ENCODE assay signal across 8 mouse cellular contexts in the genomic region with DNA sequence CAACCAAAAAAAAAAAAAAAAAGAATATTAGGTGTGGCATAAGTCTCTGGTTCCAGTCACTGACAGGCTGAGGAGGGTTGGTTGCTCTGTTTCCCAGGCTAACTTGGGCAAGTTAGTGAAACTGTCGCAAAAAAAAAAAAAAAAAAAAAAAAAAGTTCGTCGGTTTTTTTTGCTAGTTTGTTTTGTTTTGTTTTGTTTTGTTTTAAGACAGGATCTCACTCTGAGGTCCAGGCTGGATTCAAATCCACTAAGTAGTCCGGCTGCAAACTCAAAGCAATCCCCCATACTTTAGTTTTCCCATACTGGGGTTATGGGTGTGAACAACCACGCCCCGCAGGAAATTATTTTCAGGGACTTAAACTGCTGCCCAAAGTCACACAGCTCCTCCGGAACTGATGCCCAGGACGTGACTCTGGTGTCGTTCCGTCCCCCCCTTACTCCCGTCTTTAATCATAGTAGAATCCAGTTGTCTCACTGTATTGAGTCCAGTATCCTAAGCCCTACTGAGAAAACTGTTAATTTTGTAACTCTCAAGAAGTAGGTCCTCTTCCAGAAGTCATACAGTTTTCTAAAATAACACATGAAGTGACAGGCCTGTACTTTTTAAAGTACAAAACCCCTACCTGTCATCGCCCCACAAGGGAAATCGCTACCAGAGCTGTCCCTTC. TPM values are rescaled to one million over a fixed set of nuclear protein-coding genes. Genes with fewer than 3 reads are reported as not detected.
DNase-seq lines count a peak whose midpoint lies in the region; ATAC-seq and TF ChIP-seq lines count a peak whose summit lies in the region.

No protein-coding gene starts in this region.

- H3K36me3 ChIP-seq in thymus, adult 2 months (ENCODE audit: control insufficient read depth, insufficient read depth, low read length) = no peaks in the 10 kb centered on the region
- H3K36me3 ChIP-seq in kidney, embryonic 14.5 days (ENCODE audit: control insufficient read depth, insufficient read depth, low read length) = peaks cover 8% of the 10 kb centered on the region
- H3K36me3 ChIP-seq in lung, postnatal 0 days (ENCODE audit: insufficient read depth, low read length) = peaks cover 12% of the 10 kb centered on the region; the same call in 1 of the 2 replicates

- no peak for DNase-seq in thymus, adult 2 months
- no peak for DNase-seq in thymus, postnatal 0 days (ENCODE audit: low spot score)
- peak; percentile 79 for DNase-seq in lung, postnatal 0 days (ENCODE audit: low spot score)
- DNase-seq in thymus, postnatal 14 days = peak; percentile 54
- DNase-seq in cerebellum, postnatal 10 days = no peak
- no peak for DNase-seq in left cerebral cortex, postnatal 4 days

- peaks cover 21% of the 10 kb centered on the region for H3K4me1 ChIP-seq in thymus, adult 2 months (replicated peaks; ENCODE audit: control insufficient read depth, insufficient read depth, low read length)
- peaks cover 18% of the 10 kb centered on the region; the same call in 1 of the 2 replicates for H3K4me1 ChIP-seq in kidney, embryonic 14.5 days (ENCODE audit: control insufficient read depth, insufficient read depth, low read length)
- peaks cover 22% of the 10 kb centered on the region; the same call in 1 of the 2 replicates for H3K4me1 ChIP-seq in lung, postnatal 0 days (ENCODE audit: insufficient read depth, low read depth, low read length)

- peak overlapping the region; percentile 44 for H3K9ac ChIP-seq in kidney, embryonic 14.5 days (ENCODE audit: low read depth, low read length)
- H3K9ac ChIP-seq in lung, postnatal 0 days (replicated peaks; ENCODE audit: low read depth) = no peak overlapping the region

- WGBS in thymus, adult 2 months = 2% methylated on average over 13 of the region's 13 CpGs
- 3% methylated on average over 13 of the region's 13 CpGs for WGBS in kidney, embryonic 14.5 days
- WGBS in lung, postnatal 0 days = 2% methylated on average over 13 of the region's 13 CpGs

- no peak for TF ChIP-seq POLR2A in thymus, adult 2 months (IDR thresholded peaks at IDR 0.05; ENCODE audit: control insufficient read depth, extremely low read depth, insufficient read depth, low read length, poor library complexity)

- H3K9me3 ChIP-seq in kidney, embryonic 14.5 days (ENCODE audit: control insufficient read depth, low read length) = no peaks in the 10 kb centered on the region
- H3K9me3 ChIP-seq in lung, postnatal 0 days (ENCODE audit: low read length) = no peaks in the 10 kb centered on the region

- peak overlapping the region; percentile 72 for H3K4me2 ChIP-seq in kidney, embryonic 14.5 days (replicated peaks; ENCODE audit: low read depth, low read length)
- peak overlapping the region; percentile 56 for H3K4me2 ChIP-seq in lung, postnatal 0 days (replicated peaks; ENCODE audit: low read depth, low read length)

- peak; percentile 66 for TF ChIP-seq EP300 in lung, postnatal 0 days (IDR thresholded peaks at IDR 0.05)

- no peak for TF ChIP-seq CTCF in thymus, adult 2 months (IDR thresholded peaks at IDR 0.05; ENCODE audit: borderline replicate concordance, control insufficient read depth, extremely low read depth, insufficient read depth, low read length, poor library complexity)
- TF ChIP-seq CTCF in lung, postnatal 0 days (IDR thresholded peaks at IDR 0.05) = no peak

- intact Hi-C loops in left cerebral cortex, postnatal 4 days (cut with DNase I) = no loop called here

- no peaks in the 10 kb centered on the region for H3K27me3 ChIP-seq in thymus, adult 2 months (ENCODE audit: control insufficient read depth, insufficient read depth, low read length)
- no peaks in the 10 kb centered on the region for H3K27me3 ChIP-seq in kidney, embryonic 14.5 days (ENCODE audit: control insufficient read depth, insufficient read depth, low read length)
- no peaks in the 10 kb centered on the region for H3K27me3 ChIP-seq in lung, postnatal 0 days (replicated peaks; ENCODE audit: insufficient read depth, low read length)

- H3K27ac ChIP-seq in thymus, adult 2 months (ENCODE audit: control insufficient read depth, insufficient read depth, low read length) = peak overlapping the region; percentile 78
- H3K27ac ChIP-seq in kidney, embryonic 14.5 days (ENCODE audit: low read depth, low read length) = peak overlapping the region; percentile 55; the same call in 1 of the 2 replicates
- H3K27ac ChIP-seq in lung, postnatal 0 days (ENCODE audit: low read length) = peak overlapping the region; percentile 99

- H3K4me3 ChIP-seq in thymus, adult 2 months (ENCODE audit: control insufficient read depth, insufficient read depth, low read length) = peak overlapping the region; percentile 30
- peak overlapping the region; percentile 76 for H3K4me3 ChIP-seq in kidney, embryonic 14.5 days (ENCODE audit: low read length)
- H3K4me3 ChIP-seq in lung, postnatal 0 days (ENCODE audit: low read depth, low read length) = peak overlapping the region; percentile 84

- ATAC-seq in erythroblast, adult 5-6 weeks (replicated peaks; ENCODE audit: low FRiP score, poor library complexity, severe bottlenecking) = 0 out of 2 replicates have a peak, but pooled peaks have one; percentile 5
- no peak for ATAC-seq in kidney, embryonic 14.5 days (ENCODE audit: low FRiP score, low TSS enrichment)
- no peak for ATAC-seq in lung, postnatal 0 days

RNA-seq across cellular contexts. Expression of gene Sertad1, which starts 0.5 kb away (rescaled TPM):
- polyA plus RNA-seq in thymus, adult 2 months (2012; rRNA removed) = 44.9 and 46.4 TPM in 2 replicates
- 33.5 and 35.1 TPM in 2 replicates for polyA plus RNA-seq in thymus, postnatal 0 days (2015; fragmentation: Nextera tagmentation; extraction: Ambion mirVana)
- 26.5 and 34.1 TPM in 2 replicates for total RNA-seq in erythroblast, adult 5-6 weeks (2015; ENCODE audit: low replicate concordance)
- 26.2 and 30.5 TPM in 2 replicates for total RNA-seq in erythroblast, adult 5-6 weeks (2017; ENCODE audit: low replicate concordance)
- polyA plus RNA-seq in kidney, embryonic 14.5 days (2014; fragmentation: Nextera tagmentation; extraction: Ambion mirVana) = 35.6 and 43.1 TPM in 2 replicates
- polyA plus RNA-seq in lung, postnatal 0 days (2015; fragmentation: Nextera tagmentation; extraction: Ambion mirVana) = 79.4 and 79.6 TPM in 2 replicates
- total RNA-seq in left cerebral cortex, postnatal 4 days (2021) = 1 to 10 TPM; 3.3 to 3.5 TPM

RNA-seq across cellular contexts. Expression of gene Sertad3, which starts 12.7 kb away (rescaled TPM):
- 25.8 and 26.7 TPM in 2 replicates for polyA plus RNA-seq in thymus, adult 2 months (2012; rRNA removed)
- polyA plus RNA-seq in thymus, postnatal 0 days (2015; fragmentation: Nextera tagmentation; extraction: Ambion mirVana) = 29.0 and 31.0 TPM in 2 replicates
- 31.8 and 57.3 TPM in 2 replicates for total RNA-seq in erythroblast, adult 5-6 weeks (2015; ENCODE audit: low replicate concordance)
- total RNA-seq in erythroblast, adult 5-6 weeks (2017; ENCODE audit: low replicate concordance) = 56.2 and 61.8 TPM in 2 replicates
- polyA plus RNA-seq in kidney, embryonic 14.5 days (2014; fragmentation: Nextera tagmentation; extraction: Ambion mirVana) = 25.1 TPM in 2 replicates
- 33.0 TPM in 2 replicates for polyA plus RNA-seq in lung, postnatal 0 days (2015; fragmentation: Nextera tagmentation; extraction: Ambion mirVana)
- total RNA-seq in left cerebral cortex, postnatal 4 days (2021) = 1 to 10 TPM; 3.1 to 3.2 TPM

RNA-seq across cellular contexts. Expression of gene Prx, which starts 12.9 kb away (rescaled TPM):
- polyA plus RNA-seq in thymus, adult 2 months (2012; rRNA removed) = 2.0 and 2.4 TPM in 2 replicates
- polyA plus RNA-seq in thymus, postnatal 0 days (2015; fragmentation: Nextera tagmentation; extraction: Ambion mirVana) = 1.1 and 1.2 TPM in 2 replicates
- not detected in 2 replicates for total RNA-seq in erythroblast, adult 5-6 weeks (2015; ENCODE audit: low replicate concordance)
- 0.28 and 0.43 TPM in 2 replicates for total RNA-seq in erythroblast, adult 5-6 weeks (2017; ENCODE audit: low replicate concordance)
- 1.2 and 1.6 TPM in 2 replicates for polyA plus RNA-seq in kidney, embryonic 14.5 days (2014; fragmentation: Nextera tagmentation; extraction: Ambion mirVana)
- 73.2 and 75.2 TPM in 2 replicates for polyA plus RNA-seq in lung, postnatal 0 days (2015; fragmentation: Nextera tagmentation; extraction: Ambion mirVana)
- 1 to 10 TPM; 2.6 to 2.7 TPM for total RNA-seq in left cerebral cortex, postnatal 4 days (2021)

RNA-seq across cellular contexts. Expression of gene Hipk4, which starts 36.8 kb away (rescaled TPM):
- polyA plus RNA-seq in thymus, adult 2 months (2012; rRNA removed) = 1.1 and 1.3 TPM in 2 replicates
- 0.12 and 0.14 TPM in 2 replicates for polyA plus RNA-seq in thymus, postnatal 0 days (2015; fragmentation: Nextera tagmentation; extraction: Ambion mirVana)
- total RNA-seq in erythroblast, adult 5-6 weeks (2015; ENCODE audit: low replicate concordance) = not detected in 2 replicates
- not detected in 2 replicates for total RNA-seq in erythroblast, adult 5-6 weeks (2017; ENCODE audit: low replicate concordance)
- polyA plus RNA-seq in kidney, embryonic 14.5 days (2014; fragmentation: Nextera tagmentation; extraction: Ambion mirVana) = 0.80 and 1.1 TPM in 2 replicates
- polyA plus RNA-seq in lung, postnatal 0 days (2015; fragmentation: Nextera tagmentation; extraction: Ambion mirVana) = 0.27 and 0.31 TPM in 2 replicates
- 1 to 10 TPM in 1 of 2 experiments, under 1 TPM in 1; 0.40 to 1.1 TPM for total RNA-seq in left cerebral cortex, postnatal 4 days (2021)

RNA-seq across cellular contexts. Expression of gene Blvrb, which starts 38.5 kb away (rescaled TPM):
- polyA plus RNA-seq in thymus, adult 2 months (2012; rRNA removed) = 40.9 and 50.8 TPM in 2 replicates
- 26.0 and 27.6 TPM in 2 replicates for polyA plus RNA-seq in thymus, postnatal 0 days (2015; fragmentation: Nextera tagmentation; extraction: Ambion mirVana)
- 379 and 403 TPM in 2 replicates for total RNA-seq in erythroblast, adult 5-6 weeks (2015; ENCODE audit: low replicate concordance)
- total RNA-seq in erythroblast, adult 5-6 weeks (2017; ENCODE audit: low replicate concordance) = 431 and 604 TPM in 2 replicates
- 40.6 and 41.2 TPM in 2 replicates for polyA plus RNA-seq in kidney, embryonic 14.5 days (2014; fragmentation: Nextera tagmentation; extraction: Ambion mirVana)
- polyA plus RNA-seq in lung, postnatal 0 days (2015; fragmentation: Nextera tagmentation; extraction: Ambion mirVana) = 61.7 and 63.4 TPM in 2 replicates
- 10 to 100 TPM in 1 of 2 experiments, 1 to 10 TPM in 1; 9.7 to 12.2 TPM for total RNA-seq in left cerebral cortex, postnatal 4 days (2021)

Comparison
In these comparisons a context has a peak if more than half of its experiments do, and no peak if none do; other contexts are left out.
1. DNase-seq: peak in lung, postnatal 0 days (single experiment) and thymus, postnatal 14 days (single experiment); none in thymus, adult 2 months (single experiment), thymus, postnatal 0 days (single experiment), cerebellum, postnatal 10 days (0 of 2) and left cerebral cortex, postnatal 4 days (single experiment).
2. H3K4me3 ChIP-seq: peak in every context shown above with its lines; median percentile 84 in lung, postnatal 0 days; 76 in kidney, embryonic 14.5 days; 30 in thymus, adult 2 months.
3. RNA of gene Prx, which starts 12.9 kb away (polyA plus RNA-seq): 73.2 to 75.2 TPM in lung, postnatal 0 days; 2.0 to 2.4 TPM in thymus, adult 2 months, 1.2 to 1.6 TPM in kidney, embryonic 14.5 days and 1.1 to 1.2 TPM in thymus, postnatal 0 days; every median in the first group is over 10 times any median in the second.
4. Peak in every context shown above with its lines, with median percentiles within 50 percentile points of each other: H3K27ac ChIP-seq.